Mouse (Mus musculus) lung, embryonic 14.5 days (tissue): ENCODE measurements at regions not wholly inside any gene's neighbourhood (a gene's known extent, or its start where the extent isn't known, plus 50 kb on each side); places are given as distances from the start of the nearest gene placed in this dataset.

Experiments used
- ATAC-seq: fragments of 200-750 bp; cut with Nextera tagmentation; 2 replicates; pipeline ENCODE4 v1.8.0; 2017; ENCODE audit warnings: mild to moderate bottlenecking, moderate TSS enrichment, moderate library complexity; ENCODE audit not compliant: insufficient read depth
- DNase-seq: peaks from one replicate; pipeline ENCODE4 v3.0.0-alpha.2; 2015
- H3K27ac ChIP-seq: fragments of 300-500 bp; sonication (generic); 2 replicates; pipeline ENCODE4 v1.5.1; 2014; ENCODE audit warnings: low read depth, mild to moderate bottlenecking, moderate library complexity
- H3K27me3 ChIP-seq: fragments of 300-500 bp; sonication (generic); 2 replicates; pipeline ENCODE4 v1.6.1; 2014; ENCODE audit warnings: low read length, control low read depth; ENCODE audit not compliant: insufficient read depth
- H3K36me3 ChIP-seq: fragments of 300-500 bp; sonication (generic); 2 replicates; pipeline ENCODE4 v1.6.1; 2014; ENCODE audit warnings: control low read depth; ENCODE audit not compliant: insufficient read depth
- H3K4me1 ChIP-seq: fragments of 300-500 bp; sonication (generic); 2 replicates; pipeline ENCODE4 v1.6.1; 2014; ENCODE audit warnings: antibody characterized with exemption, control low read depth; ENCODE audit not compliant: insufficient read depth
- H3K4me2 ChIP-seq: fragments of 300-500 bp; sonication (generic); 2 replicates; pipeline ENCODE4 v1.6.1; 2014; ENCODE audit warnings: mild to moderate bottlenecking
- H3K4me3 ChIP-seq: fragments of 300-500 bp; sonication (generic); 2 replicates; pipeline ENCODE4 v1.5.1; 2014; ENCODE audit warnings: low read depth, low read length
- H3K9ac ChIP-seq: fragments of 300-500 bp; sonication (generic); 2 replicates; pipeline ENCODE4 v1.6.1; 2014
- H3K9me3 ChIP-seq: fragments of 300-500 bp; sonication (generic); 2 replicates; pipeline ENCODE4 v1.6.1; 2016; ENCODE audit warnings: low read depth, low read length, control low read depth
- CTCF ChIP-seq: IDR thresholded peaks from 2 replicates; pipeline ENCODE4 v1.5.1; 2016; ENCODE audit warnings: antibody characterized with exemption, low read depth
- WGBS: fragments of 180-500 bp; shearing (Covaris S2); extraction: QIAGEN DNeasy Blood & Tissue Kit; methylation state at CpG from one replicate; pipeline ENCODE4 v1.1.7; 2014; 5-methylcytosine and 5-hydroxymethylcytosine counted together

DNA sequence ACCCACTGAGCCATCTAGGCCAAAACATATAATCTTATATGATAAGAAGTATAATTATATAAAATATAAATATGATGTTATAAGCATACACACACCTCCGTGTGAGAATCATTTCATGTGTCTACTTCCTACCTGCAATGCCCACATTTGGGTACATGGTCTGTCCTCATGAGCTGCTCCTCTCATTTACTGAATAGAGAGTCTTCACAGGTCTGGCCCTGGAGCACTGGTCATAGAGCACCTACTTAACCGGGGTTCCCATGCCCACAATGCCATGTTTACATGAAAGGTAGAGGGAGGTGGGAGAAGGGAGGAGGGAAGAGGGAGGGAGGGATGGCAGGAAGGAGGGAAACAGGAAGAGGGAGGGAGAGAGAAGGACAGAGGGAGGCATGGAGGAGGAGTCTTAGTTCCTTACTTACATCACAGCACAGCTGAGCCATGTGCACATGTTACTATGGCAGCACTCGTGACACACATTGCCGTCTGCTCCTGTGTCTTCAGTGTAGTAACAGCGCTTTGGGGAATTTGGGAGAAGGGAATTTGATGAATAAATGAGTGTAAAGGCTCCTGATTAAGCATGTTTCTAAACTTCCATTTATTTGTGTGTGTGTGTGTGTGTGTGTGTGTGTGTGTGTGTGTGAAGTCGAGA lies 585.3 kb upstream of the Lcorl start:
- no peaks in the 10 kb centered on the region for H3K27me3 ChIP-seq
- no peaks in the 10 kb centered on the region for H3K36me3 ChIP-seq
- TF ChIP-seq CTCF, result no peak
- no peaks in the 10 kb centered on the region for H3K9me3 ChIP-seq
- ATAC-seq, result no peak
- no peak overlapping the region for H3K4me3 ChIP-seq
- 0 out of 2 replicates have a peak, but pooled peaks cover 3% of the 10 kb centered on the region for H3K4me1 ChIP-seq
- 79% methylated on average over 6 of the region's 6 CpGs for WGBS
- H3K27ac ChIP-seq, result no peak overlapping the region
- H3K9ac ChIP-seq, result no peak overlapping the region
- no peak overlapping the region for H3K4me2 ChIP-seq
- DNase-seq, result no peak

DNA sequence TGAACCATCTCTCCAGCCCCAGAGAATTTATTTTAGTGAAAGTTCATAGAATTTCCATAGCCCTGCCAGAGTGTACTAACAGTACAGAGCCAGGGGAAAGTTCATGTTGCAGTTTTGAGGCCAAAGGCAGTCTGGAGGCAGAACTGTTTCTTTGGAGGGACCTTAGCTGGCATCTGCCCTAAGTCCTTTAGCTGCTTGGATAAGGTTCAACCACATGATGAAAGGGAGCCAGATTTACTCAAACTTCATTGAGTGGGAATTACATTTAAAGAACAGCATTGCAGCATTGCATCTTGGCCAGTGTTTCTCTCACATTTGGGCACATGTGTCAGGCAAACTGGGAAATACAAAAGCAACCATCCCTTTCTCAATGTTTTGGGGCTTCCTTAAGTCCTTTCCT lies 584.3 kb upstream of the Lcorl start:
- Histone ChIP-seq H3K4me1 (0 out of 2 replicates have a peak, but pooled peaks cover 3% of the 10 kb centered on the region), H3K9me3 (no peaks in the 10 kb centered on the region), H3K27me3 (no peaks in the 10 kb centered on the region), H3K36me3 (no peaks in the 10 kb centered on the region), H3K4me3 (no peak overlapping the region), H3K27ac (no peak overlapping the region), H3K9ac (no peak overlapping the region), H3K4me2 (no peak overlapping the region)
- TF ChIP-seq CTCF, result no peak
- ATAC-seq (no peak), DNase-seq (peak; percentile 27)

DNA sequence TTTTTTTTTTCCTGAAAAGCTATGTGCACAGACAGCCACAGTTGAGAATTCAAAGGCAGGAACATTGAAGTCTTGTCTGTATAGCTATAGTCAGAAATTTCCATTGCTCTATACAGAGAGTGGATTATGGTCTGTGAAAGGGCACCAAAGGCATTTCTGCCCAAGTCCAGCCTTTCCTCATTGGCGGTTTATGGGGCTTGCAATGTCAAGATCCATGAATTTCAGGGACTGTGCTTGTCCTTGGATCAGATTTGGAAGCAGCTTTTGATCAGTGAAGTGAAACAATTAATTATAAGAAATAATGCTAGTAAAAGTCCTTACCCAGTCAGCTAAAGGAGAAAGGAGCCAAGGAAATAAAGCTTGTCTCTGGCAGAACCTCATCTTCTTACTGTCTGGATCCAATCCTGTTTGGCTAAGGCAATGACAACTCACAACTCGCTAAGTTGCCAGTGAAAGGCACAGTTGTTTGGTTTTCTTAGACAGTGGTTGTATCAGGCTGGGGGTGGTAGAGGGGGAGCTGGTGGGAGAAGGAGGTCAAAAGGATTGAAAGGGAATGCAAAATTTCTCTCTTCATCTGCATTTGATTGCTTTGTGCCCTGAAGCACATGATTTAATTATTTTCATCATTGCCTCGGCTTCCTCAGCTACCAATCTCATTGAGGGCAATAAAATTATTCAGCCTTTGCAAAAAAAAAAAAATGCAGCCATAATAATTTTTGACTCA lies 574.4 kb upstream of the Lcorl start:
- TF ChIP-seq CTCF, result no peak
- Histone ChIP-seq H3K4me2 (no peak overlapping the region), H3K4me1 (no peaks in the 10 kb centered on the region), H3K27ac (no peak overlapping the region), H3K4me3 (no peak overlapping the region), H3K9ac (no peak overlapping the region), H3K9me3 (no peaks in the 10 kb centered on the region), H3K36me3 (no peaks in the 10 kb centered on the region), H3K27me3 (no peaks in the 10 kb centered on the region)
- WGBS, result 59% methylated on average over 3 of the region's 3 CpGs
- no peak for DNase-seq
- ATAC-seq, result no peak

DNA sequence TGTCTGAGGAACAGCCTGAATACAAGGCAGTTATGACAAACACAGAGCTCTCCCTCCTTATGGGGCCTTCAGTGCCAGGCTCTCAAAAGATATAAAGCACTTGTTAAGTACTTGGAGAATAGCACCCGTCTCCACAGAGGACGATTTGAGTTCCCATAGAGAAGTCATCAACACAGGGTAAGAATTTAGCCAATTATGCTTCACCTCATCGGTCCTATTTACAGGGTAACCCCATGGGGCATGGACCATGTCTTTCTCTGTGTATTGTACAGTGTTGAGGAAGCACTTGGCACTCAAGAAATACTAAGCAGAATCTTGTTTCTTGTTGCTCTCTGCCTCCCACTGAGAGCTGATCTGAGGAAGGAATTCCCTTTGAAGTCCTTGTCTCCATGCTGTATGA lies 565.3 kb upstream of the Lcorl start:
- TF ChIP-seq CTCF, result no peak
- no peak overlapping the region for H3K9ac ChIP-seq
- H3K4me1 ChIP-seq, result no peaks in the 10 kb centered on the region
- H3K27ac ChIP-seq, result no peak overlapping the region
- ATAC-seq (no peak), DNase-seq (no peak)
- no peaks in the 10 kb centered on the region for H3K36me3 ChIP-seq
- no peaks in the 10 kb centered on the region for H3K27me3 ChIP-seq
- no peaks in the 10 kb centered on the region for H3K9me3 ChIP-seq
- 74% methylated on average over 3 of the region's 3 CpGs for WGBS
- H3K4me2 ChIP-seq, result no peak overlapping the region
- H3K4me3 ChIP-seq, result no peak overlapping the region

DNA sequence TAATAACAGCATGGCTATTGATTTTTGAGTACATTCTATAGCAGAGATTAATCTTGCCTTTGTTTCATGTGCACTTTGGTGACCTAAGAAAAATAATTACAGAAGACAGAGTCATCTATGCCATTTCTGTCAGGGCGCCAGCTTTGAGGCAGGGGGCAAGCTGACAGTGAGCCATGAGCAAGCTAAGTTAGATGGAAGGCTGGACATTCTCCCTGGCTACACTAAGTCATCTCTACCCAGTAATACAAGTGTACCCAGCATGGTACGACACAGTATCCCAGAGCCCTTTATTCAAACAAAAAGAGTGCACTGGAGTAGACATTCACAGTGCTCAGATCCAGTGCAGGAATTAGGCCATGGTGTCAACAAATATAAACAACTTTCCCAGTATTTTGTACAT lies 549.6 kb upstream of the Lcorl start:
- H3K27me3 ChIP-seq, result no peaks in the 10 kb centered on the region
- no peak overlapping the region for H3K27ac ChIP-seq
- no peak for TF ChIP-seq CTCF
- H3K9ac ChIP-seq, result no peak overlapping the region
- ATAC-seq (no peak), DNase-seq (peak; percentile 31)
- no peaks in the 10 kb centered on the region for H3K4me1 ChIP-seq
- WGBS, result 40% methylated on average over 2 of the region's 2 CpGs
- no peaks in the 10 kb centered on the region for H3K9me3 ChIP-seq
- H3K4me2 ChIP-seq, result no peak overlapping the region
- no peaks in the 10 kb centered on the region for H3K36me3 ChIP-seq
- no peak overlapping the region for H3K4me3 ChIP-seq

DNA sequence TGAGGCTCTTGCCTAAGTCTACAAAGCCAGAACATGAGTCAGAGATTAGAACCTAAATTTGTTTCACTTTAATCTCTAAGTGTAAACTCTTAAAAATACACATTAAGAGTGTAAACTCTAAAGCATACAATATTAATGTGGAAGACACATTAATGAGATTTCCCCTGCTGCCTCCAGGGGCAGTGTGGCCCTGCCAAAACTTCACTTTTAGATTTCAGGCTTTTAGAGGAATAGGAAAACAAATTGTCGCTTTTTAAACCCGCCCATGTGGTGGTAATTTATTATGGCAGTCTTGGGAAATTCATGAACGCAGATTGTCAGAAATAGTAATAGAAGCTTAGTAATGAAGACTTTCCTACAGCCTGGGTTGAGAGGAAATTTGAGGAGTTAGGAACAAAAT lies 549.0 kb upstream of the Lcorl start:
- Histone ChIP-seq H3K4me1 (no peaks in the 10 kb centered on the region), H3K27ac (no peak overlapping the region), H3K36me3 (no peaks in the 10 kb centered on the region), H3K9ac (no peak overlapping the region), H3K4me3 (no peak overlapping the region), H3K4me2 (no peak overlapping the region), H3K9me3 (no peaks in the 10 kb centered on the region), H3K27me3 (no peaks in the 10 kb centered on the region)
- peak; percentile 55 for TF ChIP-seq CTCF
- DNase-seq (peak; percentile 61), ATAC-seq (no peak)
- 31% methylated on average over 3 of the region's 3 CpGs for WGBS

DNA sequence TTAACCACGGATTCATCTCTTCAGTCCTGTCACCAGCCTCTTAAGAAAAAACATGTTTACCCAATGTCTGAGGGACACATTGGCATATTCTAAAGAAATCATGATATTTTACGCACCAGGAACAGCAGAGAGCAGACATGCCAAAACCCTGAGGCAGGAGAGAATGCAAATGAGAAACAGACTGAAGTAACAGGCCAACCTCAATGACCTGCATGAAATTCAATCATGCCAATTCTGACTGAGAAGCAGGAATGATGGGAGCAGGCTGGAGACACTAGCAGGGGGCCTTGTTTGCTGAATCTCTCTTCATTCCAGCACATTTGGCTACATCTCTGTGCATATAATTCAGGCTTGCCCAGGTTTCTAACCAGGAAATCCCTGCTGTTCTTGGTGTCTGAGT lies 529.2 kb upstream of the Lcorl start:
- Histone ChIP-seq H3K27ac (no peak overlapping the region), H3K4me2 (no peak overlapping the region), H3K27me3 (no peaks in the 10 kb centered on the region), H3K9me3 (no peaks in the 10 kb centered on the region), H3K36me3 (no peaks in the 10 kb centered on the region), H3K4me3 (no peak overlapping the region), H3K9ac (no peak overlapping the region), H3K4me1 (no peaks in the 10 kb centered on the region)
- TF ChIP-seq CTCF, result no peak
- DNase-seq (no peak), ATAC-seq (no peak)
- WGBS, result 65% methylated on average over 2 of the region's 2 CpGs
